Mouse (Mus musculus) adrenal gland, adult 2 months (tissue): ENCODE measurements around the gene Btbd7. TPM values are rescaled to one million over a fixed set of nuclear protein-coding genes. Genes with fewer than 3 reads are reported as not detected.

Experiments used
- DNase-seq: peaks from one replicate; pipeline ENCODE4 v3.0.0; 2021
- long read RNA-seq: library from polyadenylated mRNA; stranded (forward); transcript quantifications from one replicate; pipeline ENCODE4 v2.0.0, GENCODE M21; 2021
- polyA plus RNA-seq: library from polyadenylated mRNA; depleted of rRNA; stranded (reverse); fragments of >200 nt; gene quantifications from 2 replicates; pipeline ENCODE4 v1.2.3, GENCODE M21; 2012; rRNA removed
- total RNA-seq, 2 experiments: library from RNA; stranded (reverse); gene quantifications; 2 replicates each; pipeline ENCODE4 v1.2.3; 2021

Btbd7 gene
- total RNA-seq (10 to 100 TPM; 37.4 to 49.2 TPM), polyA plus RNA-seq (8.7 and 9.5 TPM in 2 replicates)
- long read RNA-seq, full-length matches to known transcripts: 1 of 6 reads
- long read RNA-seq, partial matches to known transcripts: 3 of 6 reads
- long read RNA-seq, other reads (novel, unspliced or antisense): 2 of 6 reads

DNA sequence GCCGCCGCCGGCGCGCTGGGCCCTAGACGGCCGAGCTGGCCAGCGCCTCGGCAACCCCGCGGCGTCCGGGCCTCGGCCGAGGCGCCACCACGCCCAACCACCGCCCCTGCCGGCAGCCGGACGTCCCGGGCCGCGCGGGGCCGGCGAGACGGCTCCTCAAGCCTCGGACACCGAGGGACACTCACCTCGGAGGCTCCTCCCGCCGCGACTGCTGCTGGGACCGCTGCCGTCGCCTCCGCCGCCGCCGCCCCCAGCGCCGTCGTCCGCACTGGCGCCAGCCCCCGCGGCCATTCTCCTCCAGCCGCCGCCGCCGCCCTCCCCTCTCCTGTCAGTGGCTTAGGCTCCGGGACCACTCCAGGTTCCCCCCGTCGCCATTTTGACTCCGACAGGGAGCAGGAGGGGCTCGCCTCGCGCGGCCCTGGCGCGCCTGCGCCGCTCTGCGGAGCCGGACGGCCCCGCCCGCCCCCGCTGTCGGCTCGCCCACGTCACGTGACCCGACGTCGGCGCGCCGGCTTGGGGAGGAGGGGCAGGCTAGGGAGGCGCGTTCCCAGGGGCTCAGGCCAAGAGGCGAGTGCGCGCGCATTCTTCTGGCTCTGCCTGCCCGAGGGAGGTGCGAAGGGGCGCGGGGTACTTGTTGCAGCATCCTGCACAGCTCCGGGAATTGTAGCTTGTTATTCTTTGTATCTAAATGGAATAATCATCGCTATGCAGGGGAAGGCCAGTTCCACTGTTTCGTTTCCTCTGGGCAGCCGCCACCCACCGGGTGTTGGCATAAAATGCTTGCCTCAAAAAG lies at the start of gene Btbd7:
Gene Btbd7 (minus strand): TSS at position 441 of the 793 bp plus-strand sequence.
- peak; percentile 99 for DNase-seq

GRCm38 (mm10) chr12:102916073-102916472 lies 37.8 kb upstream of the Btbd7 start:
- no peak for DNase-seq

DNA sequence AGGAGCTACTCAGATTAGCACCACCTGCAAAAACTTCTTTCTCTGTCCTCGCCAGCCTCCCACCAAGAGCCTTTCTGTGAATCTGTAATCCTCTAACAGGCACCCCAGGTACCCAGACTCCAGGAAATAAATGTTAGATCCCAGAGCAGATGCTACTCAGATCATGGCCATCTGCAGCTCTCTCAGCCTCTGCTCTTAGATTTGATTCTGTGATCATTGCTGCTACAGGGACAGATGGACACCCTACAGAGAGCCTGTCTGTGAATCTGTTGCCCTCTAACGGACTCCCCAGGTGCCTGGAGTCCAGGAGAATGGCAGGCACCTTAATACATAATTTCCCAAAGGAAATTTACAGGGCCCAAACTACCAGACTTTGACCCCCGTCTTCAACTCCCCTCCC lies 29.9 kb upstream of the Btbd7 start:
- DNase-seq: no peak

GRCm38 (mm10) chr12:102899091-102899490 lies 20.8 kb upstream of the Btbd7 start, which contains the start of gene Cox8c:
Gene Cox8c (plus strand): TSS chr12:102899316.
- no peak for DNase-seq

GRCm38 (mm10) chr12:102888568-102888967 lies 10.3 kb upstream of the Btbd7 start:
- DNase-seq: no peak

DNA sequence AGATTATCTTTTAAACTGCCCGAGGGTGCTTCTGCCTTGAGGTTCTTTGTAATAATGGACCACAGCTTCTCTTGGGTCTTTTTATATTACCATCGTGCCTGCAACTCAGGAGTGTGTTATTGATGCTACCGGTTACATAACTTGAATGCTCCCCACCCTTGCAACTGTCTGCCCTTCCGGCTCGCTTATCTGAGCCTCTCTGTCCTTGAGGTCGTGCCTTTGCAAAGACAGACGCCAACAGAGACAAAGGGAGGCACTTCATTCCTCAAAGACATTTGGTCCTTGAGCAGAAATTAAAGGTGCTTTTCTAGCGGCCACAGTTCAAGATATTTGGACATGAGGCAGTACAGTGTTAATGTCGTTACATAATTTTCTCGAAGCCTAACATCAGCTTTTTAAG lies 9.1 kb upstream of the Btbd7 start:
- DNase-seq: peak; percentile 51

- DNase-seq: peak; percentile 57
Measured at GRCm38 (mm10) chr12:102885735-102886134, 7.5 kb upstream of the Btbd7 start.

DNA sequence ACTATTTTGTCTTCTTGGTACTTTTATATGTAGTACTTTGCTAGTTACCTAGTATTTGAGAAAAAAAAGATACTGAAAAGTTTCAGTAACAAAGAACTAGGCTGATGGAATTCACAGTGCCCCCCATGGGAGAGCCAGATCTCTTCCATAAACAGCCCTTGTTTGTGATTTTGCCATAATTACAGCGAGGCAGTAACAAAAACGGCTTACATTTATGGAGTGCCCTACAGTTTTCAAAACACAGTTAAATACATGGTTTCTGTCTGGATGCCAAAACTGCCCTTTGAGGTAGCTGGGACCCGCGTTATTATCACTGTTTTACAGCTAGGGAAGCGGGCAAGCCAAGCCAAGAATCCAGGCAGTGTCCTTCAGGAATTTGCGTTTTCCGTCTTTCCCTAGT lies 630 bp upstream of the Btbd7 start:
- peak; percentile 26 for DNase-seq

GRCm38 (mm10) chr12:102877301-102878030 lies 805 bp downstream of the Btbd7 start:
- peak; percentile 68 for DNase-seq

- no peak for DNase-seq
Measured at GRCm38 (mm10) chr12:102870527-102870926, 7.7 kb downstream of the Btbd7 start.

DNA sequence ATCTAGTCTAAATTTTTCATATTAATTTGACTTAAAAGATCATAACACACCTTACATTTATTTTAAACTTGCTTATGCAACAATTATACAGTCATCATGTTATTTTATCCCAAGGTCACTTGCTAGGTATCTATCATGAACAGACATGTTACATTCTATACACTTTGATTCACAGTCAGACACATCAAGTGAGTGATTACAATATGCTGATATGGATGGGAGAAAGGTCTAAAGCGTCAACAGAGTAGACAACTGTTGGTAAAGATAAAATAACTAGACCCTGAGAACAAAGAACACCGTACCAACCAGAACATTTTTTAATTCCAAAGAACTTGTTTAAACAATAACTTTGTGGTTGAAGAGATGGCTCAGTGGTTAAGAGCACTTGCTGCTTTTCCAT lies 8.5 kb downstream of the Btbd7 start:
- DNase-seq: no peak

GRCm38 (mm10) chr12:102860806-102861205 lies 17.5 kb downstream of the Btbd7 start:
- DNase-seq: no peak

DNA sequence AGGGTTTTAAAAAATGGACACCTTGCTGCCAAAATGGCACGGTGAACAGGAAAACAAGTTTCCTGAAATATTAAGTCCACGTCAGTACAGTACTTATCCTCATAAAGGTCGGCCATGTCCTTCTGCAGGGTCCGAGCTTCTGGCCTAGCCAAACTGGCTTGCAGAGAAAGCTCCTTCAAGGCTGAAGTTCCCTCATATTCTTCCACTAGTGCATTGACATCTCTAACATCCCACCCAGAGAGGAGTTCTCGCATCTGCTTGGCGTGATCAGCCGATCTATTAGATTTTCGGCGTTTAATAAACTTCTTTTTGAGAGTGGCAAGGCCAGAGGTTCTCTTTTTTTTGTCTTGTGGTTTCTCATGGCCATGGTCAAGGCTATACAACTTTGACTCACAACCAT lies 40.0 kb downstream of the Btbd7 start:
- peak; percentile 59 for DNase-seq

DNA sequence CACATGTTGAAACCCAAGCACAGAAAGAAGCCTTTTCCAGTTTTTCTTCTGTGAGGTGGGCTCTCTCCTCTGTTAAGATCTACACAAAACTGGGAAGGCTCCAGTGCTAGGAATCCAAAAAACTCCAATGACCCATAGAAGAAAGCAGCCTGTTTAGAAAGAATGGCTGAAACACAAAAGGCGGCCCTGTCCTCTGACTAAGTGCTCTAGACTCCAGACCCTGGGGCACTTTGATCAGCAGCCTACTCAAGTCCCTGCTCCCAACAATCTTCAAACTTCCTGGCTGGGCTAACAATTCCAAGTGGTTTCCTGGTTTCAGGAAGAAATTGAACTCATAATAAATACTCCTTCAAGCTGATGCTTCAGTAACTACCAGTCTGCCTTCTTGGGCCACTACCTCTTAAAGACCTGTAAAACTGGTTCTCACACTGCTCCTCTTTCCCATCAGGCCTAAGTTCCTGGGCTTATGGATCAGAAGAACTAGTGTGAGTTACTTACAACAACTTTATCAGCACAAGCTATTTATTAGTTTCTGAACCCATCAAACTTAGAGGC lies 45.4 kb downstream of the Btbd7 start:
- DNase-seq: no peak

GRCm38 (mm10) chr12:102831888-102832287 lies 46.4 kb downstream of the Btbd7 start:
- no peak for DNase-seq

DNA sequence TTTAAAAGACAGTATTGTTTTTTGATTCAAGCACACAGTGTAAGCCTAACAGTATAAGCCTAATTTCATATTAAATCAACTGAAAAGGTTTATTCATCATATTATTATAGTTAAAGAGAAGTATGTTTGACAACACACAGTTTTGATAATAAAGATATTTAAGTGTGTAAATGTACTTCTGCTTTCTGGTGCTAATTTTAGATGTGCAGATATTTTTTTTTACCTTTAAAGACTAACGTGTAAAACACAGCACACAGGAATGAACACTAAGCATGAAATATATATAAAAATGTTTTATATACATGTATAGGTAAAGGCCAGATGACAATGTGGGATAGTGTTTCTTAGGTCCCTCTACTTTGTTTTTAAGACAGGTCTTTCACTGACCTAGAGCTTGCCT lies 51.2 kb downstream of the Btbd7 start:
- DNase-seq: no peak

DNA sequence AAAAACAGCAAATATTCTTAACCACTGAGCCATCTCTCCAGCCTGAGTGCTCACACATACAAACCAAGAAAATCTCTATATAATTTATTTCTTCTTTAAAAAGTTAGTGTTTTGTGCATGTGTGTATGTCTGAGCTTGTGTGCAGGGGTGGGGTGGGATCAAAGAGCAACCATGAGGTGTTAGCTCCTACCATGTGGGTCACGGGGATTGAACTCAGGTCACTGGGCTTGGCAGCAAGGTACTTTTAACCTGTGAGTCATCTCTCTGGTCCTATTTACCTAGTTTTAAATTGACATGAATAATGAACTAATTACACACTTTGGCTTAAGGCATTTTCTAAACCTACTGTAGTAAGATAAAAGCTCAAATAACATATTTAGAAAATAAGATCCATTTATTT lies 51.9 kb downstream of the Btbd7 start:
- DNase-seq: no peak

- DNase-seq: no peak
Measured at GRCm38 (mm10) chr12:102814858-102815257, 63.4 kb downstream of the Btbd7 start.

- DNase-seq: no peak
Measured at GRCm38 (mm10) chr12:102799528-102799927, 78.7 kb downstream of the Btbd7 start.

DNA sequence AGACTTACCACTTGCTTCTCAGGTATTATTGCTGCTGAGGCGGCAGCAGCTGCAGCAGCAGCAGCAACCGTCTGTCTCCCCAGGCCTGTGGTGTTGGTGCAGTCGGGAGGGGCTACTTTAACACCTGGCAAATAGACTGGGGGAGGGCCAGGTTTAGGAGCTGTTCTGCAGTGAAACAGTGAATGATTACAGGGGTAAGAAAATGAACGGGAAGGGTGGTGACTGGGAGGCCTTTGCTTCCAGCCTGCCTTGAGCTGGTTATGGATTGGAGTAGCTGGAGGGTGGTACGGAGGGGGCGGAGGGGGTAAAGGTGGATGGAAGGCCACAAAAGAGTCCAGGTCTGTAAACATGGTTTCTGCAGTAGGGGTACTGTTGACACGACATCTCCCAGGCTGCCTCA lies 90.3 kb downstream of the Btbd7 start:
- no peak for DNase-seq

GRCm38 (mm10) chr12:102785593-102785985 lies 92.7 kb downstream of the Btbd7 start:
- no peak for DNase-seq

GRCm38 (mm10) chr12:102784899-102785592 lies 93.2 kb downstream of the Btbd7 start:
- DNase-seq: no peak
